Mouse (Mus musculus): ENCODE data around the gene Tmem132a.

Tmem132a gene

DNA sequence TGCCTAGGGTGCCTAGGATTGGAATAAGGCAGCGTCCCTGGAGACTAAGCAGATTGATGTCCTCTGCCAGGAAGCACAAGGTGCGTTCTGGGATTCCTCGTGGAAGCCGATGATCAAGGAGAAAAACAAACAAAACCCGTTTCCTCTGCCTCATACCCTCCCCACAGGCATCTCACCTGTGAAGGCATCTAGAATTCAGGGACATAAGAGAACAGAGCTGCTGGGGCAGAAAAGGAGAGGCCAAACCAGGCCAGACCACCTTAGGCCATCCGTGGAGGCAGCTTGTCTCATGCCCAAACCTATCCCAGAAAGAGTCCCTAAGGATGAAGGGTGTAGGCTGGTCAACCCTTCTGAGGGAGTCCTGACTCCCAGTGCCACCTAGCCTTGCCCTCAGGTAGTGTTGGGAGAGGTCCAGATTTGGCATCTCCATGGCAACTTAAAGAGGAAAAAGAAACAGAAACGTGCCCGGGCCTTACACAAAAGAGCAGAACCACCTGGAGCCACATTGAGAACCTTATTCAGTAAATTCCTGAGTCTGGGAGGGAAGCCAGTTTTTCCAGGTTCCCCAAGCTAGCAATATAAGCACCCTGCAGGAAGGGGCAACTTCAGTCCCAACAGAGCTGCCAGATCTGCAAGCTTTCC, at the start of gene Tmem132a:
Gene Tmem132a (minus strand): TSS at position 55 of the 642 bp plus-strand sequence.
- no peak for DNase-seq (ENCODE audit: low spot score)

DNA sequence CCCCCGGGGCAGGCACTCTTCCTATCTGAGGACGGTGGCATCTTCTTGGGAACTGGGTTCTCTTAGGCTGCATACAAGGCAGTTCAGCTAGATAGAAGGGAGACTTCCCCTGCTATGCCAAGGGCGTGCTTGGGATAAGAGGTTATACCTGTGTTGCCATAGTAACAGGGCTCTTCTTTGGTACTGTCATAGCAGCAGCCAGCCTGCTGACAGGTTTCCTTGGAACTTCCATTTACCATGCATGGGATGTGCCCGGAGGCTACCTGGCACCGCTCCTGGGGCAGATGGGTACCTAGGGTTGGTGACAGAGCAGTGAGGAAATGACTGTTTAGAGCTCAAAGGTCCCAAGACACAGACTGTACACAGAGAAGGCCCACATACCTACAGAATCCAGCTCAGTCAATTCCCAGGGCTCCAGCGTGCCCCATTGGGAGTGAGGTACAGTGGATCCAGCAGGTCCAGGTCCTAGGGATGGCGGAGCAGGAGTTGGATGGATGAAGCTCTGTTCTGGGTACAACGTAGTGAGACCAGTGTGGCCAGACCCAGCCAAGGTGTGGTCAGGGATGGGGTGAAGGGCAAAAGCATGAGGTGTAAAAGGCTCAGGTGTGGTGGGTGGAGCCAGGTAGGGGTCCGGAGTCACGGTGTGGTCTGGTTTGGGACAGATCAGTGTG, 48.7 kb upstream of the Tmem132a start:
- DNase-seq (ENCODE audit: low spot score): no peak

DNA sequence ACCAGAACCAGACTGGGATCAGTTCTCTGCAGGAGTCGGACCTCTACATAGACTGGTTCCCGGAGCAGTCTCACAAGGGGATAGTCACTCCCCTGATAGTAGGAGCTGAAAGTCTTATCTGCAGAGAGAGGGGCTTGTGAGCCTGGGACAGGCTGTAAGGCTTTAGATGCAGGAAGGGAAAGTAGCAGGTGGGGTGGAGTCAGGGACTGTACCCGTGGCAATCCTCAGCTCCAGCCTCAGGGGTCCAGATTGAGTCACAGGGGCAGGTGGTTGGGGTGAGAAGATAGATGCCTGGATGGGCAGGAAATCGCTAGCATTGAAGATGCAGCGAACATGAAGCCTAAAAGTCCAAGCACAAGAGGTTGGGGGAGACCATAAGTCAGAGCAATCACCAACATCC, 46.8 kb upstream of the Tmem132a start:
- DNase-seq (ENCODE audit: low spot score): no peak

DNA sequence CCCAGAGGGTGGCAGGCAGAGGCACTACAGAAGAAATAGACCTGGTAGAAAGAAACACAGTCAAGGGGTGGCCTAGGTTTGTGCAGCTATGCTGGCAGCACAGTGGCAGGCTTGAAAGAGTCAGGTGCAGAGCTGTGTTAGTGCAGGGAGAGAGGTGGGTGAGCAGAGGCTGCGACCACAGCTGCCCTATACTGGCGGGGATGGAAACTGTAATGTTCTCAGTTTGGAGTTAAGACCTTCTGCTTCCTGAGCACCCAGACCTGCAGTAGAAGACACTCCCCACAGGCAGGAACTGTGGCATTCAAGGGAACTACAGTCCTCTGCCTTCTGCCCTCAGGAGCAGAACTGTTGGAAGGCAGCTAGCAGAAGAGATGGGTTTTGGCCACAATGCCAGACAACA, 45.1 kb upstream of the Tmem132a start:
- DNase-seq (ENCODE audit: low spot score): no peak

DNA sequence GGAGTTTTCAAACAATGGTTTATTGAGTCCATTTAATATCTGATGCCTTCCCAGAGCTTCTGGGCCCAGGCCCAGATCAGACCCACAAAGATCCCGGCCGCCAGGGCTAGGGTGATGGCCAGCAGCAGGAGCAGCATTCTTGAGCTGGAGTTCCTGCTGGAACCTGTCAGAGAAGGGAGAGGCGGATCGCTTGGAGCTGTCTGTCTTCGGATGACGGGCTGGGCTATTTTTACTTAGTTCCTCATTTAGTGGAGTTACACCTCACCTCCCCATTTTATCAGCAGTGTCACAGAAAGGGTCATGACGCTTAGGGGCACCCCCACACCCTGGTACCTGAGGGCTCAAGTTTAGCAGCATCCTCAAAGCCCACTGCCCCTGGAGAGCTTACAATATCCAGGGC, 44.6 kb upstream of the Tmem132a start:
- DNase-seq (ENCODE audit: low spot score): no peak

DNA sequence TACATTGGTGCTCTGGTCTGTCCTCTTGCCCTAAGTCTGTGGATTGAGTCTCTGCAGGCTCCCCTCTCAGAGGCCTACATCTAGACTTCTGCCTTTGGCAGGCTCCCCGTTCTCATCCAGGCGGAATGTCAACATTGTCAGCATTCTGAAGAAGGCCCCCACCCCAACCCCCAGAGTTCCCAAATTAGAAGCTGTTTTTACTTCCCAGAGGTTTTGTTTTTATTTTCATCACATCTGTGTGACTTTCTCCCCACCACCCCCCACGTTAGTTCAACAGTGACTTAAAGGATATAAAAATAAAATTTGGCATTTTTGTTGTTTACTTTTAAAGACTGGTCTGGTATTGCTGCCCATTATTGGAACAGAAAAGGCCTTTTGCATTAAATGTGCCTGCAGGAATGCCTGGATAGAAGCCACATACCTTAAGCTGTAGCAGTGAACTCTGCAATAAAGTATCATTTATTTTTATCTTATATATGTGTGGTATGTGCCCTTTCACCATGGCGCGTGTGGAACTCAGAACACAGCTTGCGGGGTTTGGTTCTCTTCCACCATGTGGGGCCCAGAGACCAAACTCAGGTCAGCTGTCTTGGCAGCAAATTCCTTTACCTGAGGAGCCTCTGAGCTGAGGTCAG, 39.5 kb upstream of the Tmem132a start:
- no peak for DNase-seq (ENCODE audit: low spot score)

DNA sequence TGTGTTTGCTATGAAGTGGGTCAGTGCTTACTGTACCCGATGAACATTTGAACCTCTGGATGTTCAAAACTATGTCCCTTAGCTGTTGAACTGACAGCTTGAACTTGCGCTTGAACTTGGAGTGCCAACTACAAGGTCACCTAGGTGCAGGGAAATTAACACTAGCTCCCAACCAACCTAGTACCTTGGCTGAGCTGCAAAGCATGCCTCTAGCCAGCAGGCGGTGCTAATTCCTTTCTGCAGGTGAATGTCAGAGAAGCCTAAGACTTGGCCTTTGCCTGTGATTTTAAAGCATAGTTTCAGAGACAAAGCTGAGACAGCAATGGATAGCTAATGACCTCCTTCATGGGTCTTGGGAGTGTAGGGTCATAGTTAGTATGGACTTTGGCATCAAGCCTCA, 38.2 kb upstream of the Tmem132a start:
- peak; percentile 50 for DNase-seq (ENCODE audit: low spot score)

DNA sequence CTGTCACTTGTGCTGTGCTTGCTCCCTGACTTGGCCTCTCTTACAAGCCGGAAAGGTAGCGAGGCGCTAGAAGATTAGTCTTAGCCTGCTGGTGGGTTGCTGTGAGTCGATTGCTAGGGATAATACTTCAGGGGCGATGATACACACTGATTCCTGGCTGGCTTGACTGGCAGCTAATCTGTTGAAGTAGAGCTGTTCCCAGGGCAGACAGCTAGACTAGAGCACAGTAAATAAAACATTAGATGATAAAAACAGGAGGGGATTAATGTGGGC, 35.9 kb upstream of the Tmem132a start:
- no peak for DNase-seq (ENCODE audit: low spot score)

DNA sequence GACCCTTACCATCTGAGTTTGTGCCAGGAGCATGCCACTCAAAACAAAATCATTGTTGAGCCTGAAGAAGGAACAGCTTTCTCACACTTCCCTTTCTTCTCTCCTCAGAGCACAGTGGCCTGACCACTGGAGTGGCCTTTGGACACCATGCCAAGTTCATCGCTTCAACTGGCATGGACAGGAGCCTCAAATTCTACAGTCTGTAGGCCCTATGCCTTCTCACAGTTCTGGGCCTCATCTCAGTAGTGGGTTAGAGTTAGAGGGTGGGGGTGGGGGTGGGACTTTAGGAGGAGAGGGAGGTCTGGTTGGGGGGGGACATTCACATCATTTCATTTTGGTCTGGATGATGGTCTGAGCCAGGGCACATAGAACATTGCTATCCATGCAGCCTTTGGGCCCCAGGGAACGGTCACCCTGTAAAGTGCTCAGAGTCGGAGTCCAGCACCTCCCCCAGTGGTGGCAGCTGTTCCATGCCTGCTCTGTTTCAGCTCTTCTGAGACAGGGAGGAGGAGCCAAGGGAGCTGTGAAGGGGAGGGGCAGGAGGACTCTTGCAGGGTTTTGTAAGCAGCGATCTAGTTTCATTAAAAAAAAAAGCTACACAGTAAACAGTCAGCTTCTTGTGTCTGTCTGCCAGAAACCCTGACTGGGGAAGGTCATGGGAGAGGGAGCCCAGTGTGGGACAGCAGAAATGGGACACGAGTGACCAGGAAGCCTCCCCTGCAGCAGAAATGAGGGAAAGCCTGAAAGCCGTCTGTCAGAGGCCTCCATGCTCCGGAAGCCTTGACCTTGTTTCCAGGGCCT, 35.4 kb upstream of the Tmem132a start:
- peak; percentile 30 for DNase-seq (ENCODE audit: low spot score)

DNA sequence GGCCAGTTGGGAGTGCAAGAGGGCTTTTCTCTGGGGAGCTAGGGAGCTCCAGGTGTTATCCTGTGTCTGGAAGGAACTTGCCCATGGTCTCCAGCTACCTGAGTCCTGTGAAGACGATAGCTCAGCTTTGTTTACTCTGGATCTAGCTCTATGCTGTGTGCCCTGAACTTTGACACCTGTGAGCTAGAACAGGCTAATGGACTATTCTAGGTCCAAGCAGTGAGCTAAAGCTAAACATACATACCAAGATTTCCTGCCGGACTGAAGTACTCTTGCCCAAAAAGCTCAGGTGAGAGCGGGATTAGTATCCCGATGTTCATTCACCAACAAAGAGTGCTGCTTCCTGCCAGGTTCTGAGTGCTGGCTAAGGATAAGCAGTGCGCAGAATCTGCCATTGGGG, 34.8 kb upstream of the Tmem132a start:
- DNase-seq (ENCODE audit: low spot score): no peak

DNA sequence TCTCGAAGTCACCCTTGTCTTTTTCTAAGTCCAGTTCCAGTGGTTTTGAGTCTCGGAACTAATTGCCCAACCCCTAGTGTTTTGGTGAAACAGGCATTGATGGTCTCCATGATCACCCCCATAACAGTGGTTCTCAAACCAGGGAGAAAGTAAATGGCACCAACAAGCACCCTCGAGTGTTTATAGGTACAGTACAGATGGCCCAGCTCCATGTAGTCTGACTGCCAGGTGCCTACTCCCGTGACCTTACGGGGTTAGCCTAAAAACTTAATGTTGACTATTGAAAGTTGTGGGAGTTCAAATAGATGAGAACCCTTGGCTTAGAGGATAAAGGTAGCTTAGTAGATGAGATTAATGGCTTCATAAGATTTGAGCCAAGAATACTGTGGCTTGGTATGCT, 31.3 kb upstream of the Tmem132a start:
- no peak for DNase-seq (ENCODE audit: low spot score)

DNA sequence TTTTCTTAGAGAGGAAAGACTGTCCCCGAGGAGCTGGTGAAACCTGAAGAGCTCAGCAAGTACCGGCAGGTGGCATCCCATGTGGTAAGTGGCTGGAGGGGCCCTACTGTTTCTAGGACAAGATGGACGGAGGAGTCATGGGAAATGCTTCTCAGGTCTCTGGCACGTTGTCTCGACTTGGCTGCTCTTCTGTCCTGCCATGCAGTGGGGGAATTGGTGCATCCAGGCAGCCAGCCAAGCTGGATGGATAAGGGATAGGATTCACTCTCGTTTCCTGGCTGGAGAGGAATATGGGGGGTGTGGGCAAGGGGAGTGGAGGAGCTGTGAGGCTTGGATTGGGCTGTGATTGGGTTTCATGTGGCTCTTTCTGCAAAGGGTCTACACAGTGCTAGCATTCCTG, 30.6 kb upstream of the Tmem132a start:
- no peak for DNase-seq (ENCODE audit: low spot score)

DNA sequence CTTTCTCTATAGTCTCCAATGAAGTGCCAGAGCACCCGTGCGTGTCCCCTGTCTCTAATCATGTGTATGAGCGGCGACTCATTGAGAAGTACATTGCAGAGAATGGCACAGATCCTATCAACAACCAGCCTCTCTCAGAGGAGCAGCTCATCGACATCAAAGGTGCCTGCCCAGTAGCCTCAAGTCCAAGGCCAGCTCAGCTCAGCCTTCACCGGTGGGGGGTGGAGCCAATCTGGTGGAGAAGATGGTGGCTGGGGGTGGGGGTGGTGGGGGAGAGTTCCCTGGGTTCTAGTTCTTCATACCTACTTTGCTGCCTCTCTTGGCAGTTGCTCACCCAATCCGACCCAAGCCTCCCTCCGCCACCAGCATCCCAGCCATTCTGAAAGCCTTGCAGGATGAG, 27.8 kb upstream of the Tmem132a start:
- DNase-seq (ENCODE audit: low spot score): no peak

DNA sequence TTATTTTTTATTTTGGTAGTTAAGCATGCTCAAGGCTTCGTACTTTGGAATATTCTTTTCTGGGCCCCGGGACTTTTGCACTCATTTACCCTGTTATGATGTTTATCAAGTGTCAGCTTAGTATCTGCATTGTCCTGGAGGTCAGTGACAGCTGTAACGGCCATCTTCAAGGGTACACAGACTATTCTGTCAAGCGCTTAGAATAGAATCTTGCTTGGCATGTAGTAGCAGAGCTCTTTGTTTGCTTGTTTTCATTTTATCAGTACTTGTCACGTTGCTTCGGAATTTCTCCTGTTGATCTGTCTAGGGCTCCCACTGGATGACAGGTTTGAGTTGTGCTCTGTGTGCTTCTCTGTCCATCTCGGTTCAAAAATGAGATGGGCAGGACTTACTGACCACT, 27.1 kb upstream of the Tmem132a start:
- no peak for DNase-seq (ENCODE audit: low spot score)

DNA sequence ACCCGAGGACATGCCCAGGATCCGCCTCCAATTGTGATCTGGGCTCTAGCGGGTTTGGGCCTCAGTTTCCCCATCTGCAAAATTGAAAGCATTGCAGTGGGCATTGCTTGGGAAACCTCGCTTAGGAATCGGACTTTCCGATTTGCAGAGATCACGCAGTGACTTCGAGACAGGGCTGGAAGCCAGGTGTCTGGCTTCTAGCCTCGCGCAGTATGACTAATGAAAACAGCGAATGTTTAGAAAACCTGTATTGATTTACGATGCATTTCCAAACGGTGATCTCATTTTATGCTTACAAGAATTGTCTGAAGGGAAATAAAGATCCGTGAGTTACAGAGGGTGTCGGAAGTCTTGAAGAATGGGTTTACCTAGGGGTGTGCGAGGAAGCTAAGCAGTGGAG, 26.0 kb upstream of the Tmem132a start:
- no peak for DNase-seq (ENCODE audit: low spot score)

DNA sequence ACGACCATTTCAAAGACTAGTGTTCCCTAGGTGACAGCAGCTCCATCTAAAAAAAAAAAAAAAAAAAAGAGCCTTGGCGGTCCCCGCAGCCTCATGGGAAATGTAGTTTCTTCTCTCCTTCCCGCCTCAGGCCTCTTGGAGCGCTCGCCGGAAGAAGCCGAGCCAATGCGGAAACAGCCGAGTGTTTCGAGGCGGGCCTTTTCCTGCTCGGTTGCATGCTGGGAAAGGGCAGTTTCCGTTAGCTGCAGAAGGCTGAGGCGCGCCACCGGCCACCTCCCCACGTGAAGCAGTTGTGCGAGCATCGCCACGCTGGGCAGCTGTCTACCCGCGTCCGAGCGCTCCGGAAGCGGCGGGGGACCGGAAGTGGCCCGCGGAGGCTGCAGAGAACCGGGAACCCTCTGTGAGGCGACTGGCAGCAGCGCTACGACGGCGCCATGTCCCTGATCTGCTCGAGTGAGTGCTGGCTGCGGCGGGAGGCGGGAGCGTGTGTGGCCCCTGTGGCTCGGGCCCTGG, 25.3 kb upstream of the Tmem132a start, which contains the start of gene Prpf19:
Gene Prpf19 (plus strand): TSS at position 216 of the 513 bp plus-strand sequence.
- peak; percentile 93 for DNase-seq (ENCODE audit: low spot score)

DNA sequence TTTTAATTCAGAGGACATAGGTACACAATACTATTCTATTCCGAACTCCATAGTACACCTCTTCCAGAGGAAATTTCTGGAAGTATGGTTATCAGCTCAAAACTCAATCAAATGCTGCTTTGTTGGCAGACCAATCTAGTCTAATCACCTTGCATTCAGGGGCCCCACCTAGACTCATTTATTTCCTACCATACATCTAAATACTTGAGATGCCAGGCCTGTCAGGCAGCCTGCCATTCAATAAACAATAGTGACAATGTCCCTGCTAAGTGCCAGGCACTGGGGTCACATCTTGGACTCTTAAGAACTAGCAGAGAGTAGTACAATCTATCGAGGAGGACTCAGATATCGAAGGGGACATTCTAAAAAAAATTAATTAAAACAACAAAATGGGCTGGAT, 22.5 kb upstream of the Tmem132a start:
- DNase-seq (ENCODE audit: low spot score): no peak

DNA sequence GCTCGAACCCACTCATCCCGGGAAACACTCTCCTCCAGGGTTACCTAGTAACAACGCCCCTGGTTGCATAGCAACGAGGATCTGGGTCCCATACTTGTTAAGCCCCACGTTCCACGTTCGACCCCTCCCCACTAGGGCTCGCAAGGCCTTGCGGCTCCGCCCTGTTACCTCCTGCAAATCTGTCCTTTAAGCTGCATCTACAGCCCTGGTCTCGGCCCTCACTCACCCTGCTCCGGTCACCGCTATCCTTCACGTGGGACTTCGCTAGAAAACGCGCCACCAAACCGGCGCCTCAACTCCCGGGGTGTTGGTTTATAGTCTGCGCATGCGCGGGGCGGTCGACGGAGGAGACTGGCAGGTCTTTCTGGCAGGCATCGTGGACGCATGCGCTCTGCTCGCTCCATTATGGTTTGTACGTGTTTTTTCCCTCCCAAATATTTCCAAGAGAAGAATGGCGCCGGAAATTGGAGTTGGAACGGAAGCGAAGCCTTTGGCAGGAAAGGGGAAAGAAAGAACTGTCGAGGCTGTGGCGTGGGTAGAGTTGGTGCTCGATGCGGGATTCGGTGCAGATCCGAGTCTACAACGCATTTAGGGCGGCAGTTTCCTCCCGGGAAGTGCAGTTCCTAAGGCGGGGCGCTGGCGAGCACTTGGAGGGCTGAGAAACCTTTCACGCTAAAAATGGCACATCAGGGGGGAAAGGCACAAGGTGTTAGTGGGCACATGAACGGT, 11.8 kb upstream of the Tmem132a start, which contains the start of gene Tmem109:
Gene Tmem109 (minus strand): TSS at position 576 of the 729 bp plus-strand sequence.
- peak; percentile 87 for DNase-seq (ENCODE audit: low spot score)

DNA sequence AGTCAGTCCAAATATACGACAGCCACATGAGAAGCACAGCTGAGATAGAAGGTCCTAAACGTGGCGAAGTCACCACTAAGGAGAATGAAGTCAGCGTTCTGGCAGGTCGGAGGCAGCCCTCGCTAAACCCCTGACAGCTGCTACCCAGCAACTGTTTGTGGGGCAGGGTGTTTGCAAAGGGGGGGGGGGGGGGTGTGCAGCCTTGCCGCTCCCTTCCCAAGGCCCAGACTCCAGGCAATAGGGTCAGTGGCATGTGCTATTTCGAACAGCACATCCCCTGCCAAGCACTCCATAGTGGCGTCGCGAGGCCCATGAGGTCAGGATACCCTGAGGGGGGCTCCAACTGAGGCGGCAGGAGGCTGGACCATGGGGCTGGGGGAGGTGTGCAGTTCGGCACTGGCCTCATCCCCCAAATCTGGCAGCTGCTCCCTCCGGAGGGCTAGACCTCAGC, 11.3 kb upstream of the Tmem132a start:
- DNase-seq (ENCODE audit: low spot score): no peak

DNA sequence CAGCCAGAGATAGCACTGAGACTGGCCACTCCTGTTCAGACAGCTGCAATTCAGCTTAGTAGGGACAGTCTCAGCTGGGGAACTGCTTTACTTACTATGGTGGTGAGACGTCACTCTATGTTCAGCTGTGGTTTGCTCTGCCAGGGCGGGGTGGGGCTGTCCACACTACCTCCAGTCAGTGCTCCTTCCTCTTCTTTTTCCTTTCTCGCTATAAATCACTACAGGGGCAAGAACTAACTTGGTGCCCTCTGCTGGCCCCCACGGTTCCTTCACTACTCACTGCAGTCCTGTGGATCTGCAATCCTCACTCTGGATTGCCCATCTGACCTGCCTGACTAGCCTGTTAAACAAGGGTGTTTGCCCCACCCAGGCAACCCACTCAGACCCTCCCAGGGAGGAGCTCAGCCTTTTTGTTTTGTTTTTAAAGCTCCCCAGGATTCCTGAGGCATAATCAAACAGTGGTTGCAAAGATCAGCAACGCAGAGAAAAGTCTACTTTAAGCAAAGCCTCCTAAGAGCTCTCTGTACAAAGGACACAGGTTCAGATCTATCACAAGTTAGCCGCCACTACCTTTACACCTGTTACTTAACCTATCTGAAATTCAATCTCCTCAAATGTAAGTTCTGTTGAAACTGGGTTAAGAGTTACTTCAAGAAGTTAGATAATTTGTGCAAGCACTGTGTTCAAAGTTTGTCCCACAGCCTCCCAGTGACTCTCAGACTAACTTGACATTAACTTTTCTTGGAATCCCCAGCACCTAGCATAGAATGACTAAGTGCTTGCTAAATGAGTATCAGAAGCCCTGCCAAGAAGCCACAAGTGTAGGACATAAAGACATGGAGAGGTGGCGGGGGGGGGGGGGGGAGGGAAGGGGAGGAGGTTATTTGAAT, 10.6 kb upstream of the Tmem132a start:
- DNase-seq (ENCODE audit: low spot score): no peak
